Mouse (Mus musculus): ENCODE results near the gene Usp37.

- no peak for TF ChIP-seq CTCF (IDR thresholded peaks at IDR 0.05; ENCODE audit: borderline replicate concordance, insufficient read depth, low read length)
- no peak for TF ChIP-seq POLR2A (IDR thresholded peaks at IDR 0.05; ENCODE audit: low read depth, low read length)
These were observed 118.2 kb downstream of the Usp37 start for GRCm38 (mm10) chr1:74425845-74426244.
